Mouse (Mus musculus): ENCODE results near the gene Med7.

Med7 gene

DNA sequence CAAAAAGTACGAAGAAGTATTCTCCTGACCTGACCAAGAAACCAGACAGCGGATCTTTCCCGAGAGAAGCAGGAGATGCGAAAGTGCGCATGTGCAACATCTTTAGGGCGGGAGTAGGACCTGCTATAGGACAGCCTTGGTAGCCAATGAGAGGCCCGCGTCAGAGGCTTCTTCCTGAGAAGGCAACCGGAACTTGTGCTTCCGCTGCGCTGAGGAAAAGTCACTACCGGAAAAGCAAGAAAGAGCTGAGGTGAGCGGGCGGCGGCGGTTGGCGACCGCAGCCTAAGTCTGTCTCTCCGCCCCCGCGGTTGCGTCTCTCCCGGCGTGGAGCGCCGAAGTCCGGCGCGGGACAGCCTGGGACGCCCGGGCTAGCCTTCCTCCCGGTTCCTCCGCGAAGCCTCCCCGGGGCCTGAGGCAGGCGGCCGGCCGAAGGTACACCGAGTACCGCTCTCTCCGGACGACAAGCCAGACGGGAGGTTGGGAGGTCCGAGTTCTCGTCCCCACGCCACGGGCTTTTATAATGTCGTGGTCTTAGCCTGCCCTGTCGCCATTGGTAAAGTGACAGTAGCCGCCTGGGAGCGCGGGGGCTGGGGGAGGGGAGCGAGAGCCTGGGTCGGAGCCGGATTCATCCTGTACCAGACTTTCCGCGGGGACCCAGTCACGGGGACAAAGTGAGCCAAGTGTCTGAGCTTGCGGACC lies at the start of gene Med7:
Gene Med7 (plus strand): TSS at position 166 of the 699 bp plus-strand sequence.
- in situ Hi-C loops (cut with MboI; ENCODE audit: low sequenced_read_pairs): loop anchor here (10.0 kb wide), 1 partner anchor 132 kb away; no protein-coding TSS in a partner anchor

GRCm38 (mm10) chr11:46387061-46387460 lies 49.7 kb upstream of the Med7 start:
- in situ Hi-C loops (cut with MboI; ENCODE audit: low sequenced_read_pairs): no loop called here

DNA sequence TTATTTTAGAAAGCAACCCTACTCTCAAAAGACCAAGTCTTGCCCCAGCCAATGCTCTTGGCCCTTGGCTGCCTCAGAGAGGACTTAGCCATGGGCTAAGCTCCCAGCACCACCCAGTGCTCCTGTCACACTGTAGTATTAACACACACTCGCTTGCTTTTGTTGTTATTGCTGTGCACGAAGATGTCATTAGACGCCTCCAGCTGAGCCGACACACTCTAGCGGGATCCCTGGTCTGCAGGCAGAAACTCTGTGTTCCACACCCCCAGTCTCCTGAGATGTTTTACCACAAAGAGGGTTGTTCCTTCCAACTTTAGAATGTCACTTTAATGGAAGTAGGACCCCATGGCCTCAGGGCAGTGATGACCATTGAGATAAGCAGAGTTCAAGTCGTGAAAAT lies 48.3 kb upstream of the Med7 start:
- in situ Hi-C loops (cut with MboI; ENCODE audit: low sequenced_read_pairs): no loop called here

DNA sequence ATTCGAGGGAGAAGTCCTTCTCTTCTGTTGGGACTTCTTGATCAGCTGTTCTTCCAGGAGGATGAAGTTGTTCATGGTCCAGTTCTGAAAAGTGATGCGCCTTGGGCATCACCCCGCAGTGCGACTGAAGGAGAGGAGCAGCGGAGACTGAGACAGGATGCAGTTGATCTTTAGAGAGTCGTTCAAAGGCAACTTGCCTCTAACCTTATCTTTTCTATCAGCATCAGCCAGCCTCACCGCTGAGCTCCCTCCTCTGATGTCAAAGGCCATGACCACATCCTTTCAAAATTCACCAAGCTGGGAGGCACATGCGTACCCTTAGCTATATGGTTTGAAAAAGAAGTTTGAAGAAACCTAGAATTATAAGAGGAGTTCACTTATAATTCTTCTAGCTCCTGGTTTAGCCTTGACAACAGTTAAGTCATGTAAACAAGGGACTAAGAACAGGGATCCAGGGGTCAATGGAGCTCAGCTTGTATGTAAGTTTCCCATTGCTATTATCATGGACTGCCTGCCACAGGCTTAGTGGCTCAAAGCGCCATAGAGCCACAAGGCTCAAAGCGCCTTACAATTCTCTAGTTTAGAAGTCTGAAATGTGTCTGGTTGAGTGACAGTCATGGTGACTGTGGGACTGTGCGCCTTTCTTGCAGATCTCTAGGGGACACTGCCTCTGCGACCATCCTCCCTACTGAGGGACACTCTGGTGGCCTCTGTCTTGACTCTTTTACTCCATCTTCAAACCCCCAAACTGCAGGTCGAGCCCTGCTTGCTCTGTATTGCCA lies 47.2 kb upstream of the Med7 start, which contains the start of gene Itk:
Gene Itk (minus strand): TSS at position 180 of the 782 bp plus-strand sequence.
- in situ Hi-C loops (cut with MboI; ENCODE audit: low sequenced_read_pairs): no loop called here

DNA sequence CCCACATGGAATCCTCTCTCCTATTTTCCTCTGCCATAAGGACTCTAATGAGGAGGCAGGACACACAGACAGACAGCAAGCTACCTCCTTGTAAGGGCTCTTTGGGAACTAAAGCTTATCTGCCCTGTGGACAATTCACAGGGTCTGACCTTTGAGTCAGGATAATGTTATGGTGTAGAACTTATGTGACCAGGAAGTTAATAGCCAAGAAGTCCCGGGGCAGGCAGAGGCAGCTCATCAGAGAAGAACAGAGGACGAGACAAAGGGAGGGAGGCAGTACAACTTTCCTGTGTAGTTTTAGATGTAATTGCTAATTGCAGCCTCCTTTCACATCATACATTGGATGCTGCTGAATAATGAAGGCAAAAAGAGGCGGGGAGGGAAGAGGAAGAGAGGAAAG lies 46.1 kb upstream of the Med7 start:
- in situ Hi-C loops (cut with MboI; ENCODE audit: low sequenced_read_pairs): no loop called here

DNA sequence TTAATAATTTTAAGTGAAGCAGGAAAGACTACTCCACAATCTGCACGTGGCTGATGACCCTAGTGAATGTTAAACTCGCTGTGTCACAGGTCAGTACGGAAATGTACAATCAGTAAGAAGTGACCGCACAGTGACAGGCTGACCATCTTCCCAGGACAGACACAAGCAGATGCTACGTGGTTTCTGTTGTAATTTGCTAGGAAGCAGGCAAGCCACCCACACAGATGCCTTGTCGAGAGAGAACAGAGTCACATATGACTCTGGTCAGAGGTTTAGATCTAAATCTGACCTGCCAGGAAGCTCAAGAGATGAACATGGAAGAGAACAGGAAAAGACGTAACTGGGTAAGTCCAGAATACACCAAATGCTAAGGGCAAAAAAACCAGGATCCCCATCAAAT lies 43.8 kb upstream of the Med7 start:
- in situ Hi-C loops (cut with MboI; ENCODE audit: low sequenced_read_pairs): no loop called here

- in situ Hi-C loops (cut with MboI; ENCODE audit: low sequenced_read_pairs): no loop called here
These were observed 43.3 kb upstream of the Med7 start for GRCm38 (mm10) chr11:46393413-46393812.

DNA sequence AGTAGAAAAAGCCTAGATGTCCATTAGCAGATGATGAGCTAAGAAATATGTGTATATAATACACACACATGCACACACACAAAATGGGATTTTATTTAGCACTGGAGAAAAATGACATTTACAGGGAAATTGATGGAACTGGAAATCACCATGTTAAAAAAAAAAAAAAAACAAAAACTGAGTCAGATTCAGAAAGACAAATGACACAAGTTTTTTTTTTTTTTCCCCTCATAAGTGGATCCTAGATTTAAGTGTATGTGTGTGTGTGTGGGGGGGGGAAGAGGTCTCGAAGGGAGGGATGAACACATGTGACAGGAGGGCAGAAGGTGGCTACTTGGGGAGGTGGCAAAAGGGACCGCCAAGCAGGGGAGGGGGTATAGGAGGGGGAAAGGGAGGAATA lies 41.6 kb upstream of the Med7 start:
- in situ Hi-C loops (cut with MboI; ENCODE audit: low sequenced_read_pairs): no loop called here

DNA sequence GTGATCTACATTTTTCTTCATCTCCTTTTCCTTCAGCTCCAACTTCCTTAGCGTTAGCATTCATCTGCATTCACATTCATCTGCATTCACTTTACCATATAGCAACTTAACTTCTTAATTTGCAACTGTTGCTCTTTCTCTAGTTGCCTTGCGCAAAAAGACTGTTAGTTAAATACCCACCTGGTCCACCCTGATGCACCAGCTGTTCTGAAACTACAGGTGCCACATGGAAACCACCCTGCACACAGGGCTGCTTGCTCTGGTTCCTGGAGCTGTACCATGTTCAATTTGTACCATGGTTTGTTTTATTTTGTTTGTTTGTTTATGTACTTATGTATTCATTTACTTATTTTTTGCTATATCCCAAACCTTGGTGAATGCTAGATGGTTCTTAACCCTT lies 41.0 kb upstream of the Med7 start:
- in situ Hi-C loops (cut with MboI; ENCODE audit: low sequenced_read_pairs): no loop called here

DNA sequence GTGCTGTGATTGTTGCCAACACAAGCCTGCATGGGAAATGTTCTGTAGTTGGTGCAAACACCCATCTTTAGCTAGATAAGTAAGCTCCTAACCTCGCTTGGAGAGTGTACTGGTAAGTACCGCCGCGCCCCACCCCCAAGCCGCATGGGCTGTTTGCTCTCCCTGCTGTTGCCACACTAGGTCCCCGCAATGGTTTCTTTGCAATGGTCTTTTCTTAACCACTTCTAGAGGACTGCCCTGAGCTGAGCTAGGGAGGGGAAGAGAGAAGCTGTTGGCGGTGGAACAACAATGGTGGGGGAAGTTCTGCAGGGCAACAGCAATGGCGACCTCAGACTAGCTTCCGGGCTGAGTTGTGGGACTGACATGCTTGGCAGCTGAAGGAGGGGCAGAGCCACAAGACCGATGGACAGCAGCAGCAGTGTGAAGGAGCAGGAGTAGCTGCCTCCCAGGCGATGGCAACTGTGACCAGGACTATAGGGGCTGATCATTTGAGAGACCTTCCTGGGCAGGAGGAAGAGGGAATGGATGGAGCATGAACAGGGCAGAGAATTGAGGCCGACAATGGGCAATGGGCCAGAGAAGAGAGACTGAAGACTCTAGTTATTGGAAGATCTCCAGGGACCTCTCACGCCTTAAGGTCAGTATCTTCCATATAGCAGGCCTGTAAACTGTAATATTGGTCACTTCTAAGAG lies 40.4 kb upstream of the Med7 start, which contains the start of gene Fam71b:
Gene Fam71b (plus strand): TSS at position 393 of the 693 bp plus-strand sequence.
- in situ Hi-C loops (cut with MboI; ENCODE audit: low sequenced_read_pairs): no loop called here

- in situ Hi-C loops (cut with MboI; ENCODE audit: low sequenced_read_pairs): no loop called here
These were observed 39.9 kb upstream of the Med7 start for GRCm38 (mm10) chr11:46396860-46397179.

GRCm38 (mm10) chr11:46397900-46398299 lies 38.8 kb upstream of the Med7 start:
- in situ Hi-C loops (cut with MboI; ENCODE audit: low sequenced_read_pairs): no loop called here

DNA sequence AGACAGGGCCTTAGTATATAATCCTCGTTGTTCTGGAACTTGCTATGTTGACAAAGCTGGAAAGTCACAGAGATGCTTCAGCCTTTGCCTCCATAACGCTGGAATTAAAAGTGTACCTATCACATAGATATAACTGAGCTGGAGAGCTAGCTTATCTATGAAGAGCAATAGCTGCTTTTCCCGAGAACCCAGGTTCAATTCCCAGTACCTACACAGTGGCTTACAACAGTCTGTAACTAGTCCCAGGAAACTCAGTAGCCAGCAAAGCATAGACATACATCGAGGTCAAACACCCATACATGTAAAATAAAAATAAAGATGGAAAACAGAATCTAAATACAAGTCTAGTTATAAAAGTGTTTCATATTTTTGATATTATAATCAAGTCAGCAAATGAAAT lies 38.3 kb upstream of the Med7 start:
- in situ Hi-C loops (cut with MboI; ENCODE audit: low sequenced_read_pairs): no loop called here

- in situ Hi-C loops (cut with MboI; ENCODE audit: low sequenced_read_pairs): no loop called here
These were observed 37.8 kb upstream of the Med7 start for GRCm38 (mm10) chr11:46398933-46399383.

GRCm38 (mm10) chr11:46401555-46401954 lies 35.2 kb upstream of the Med7 start:
- in situ Hi-C loops (cut with MboI; ENCODE audit: low sequenced_read_pairs): loop anchor here (10.0 kb wide), 1 partner anchor 87 kb away; the partner anchor contains the start of gene Cyfip2

DNA sequence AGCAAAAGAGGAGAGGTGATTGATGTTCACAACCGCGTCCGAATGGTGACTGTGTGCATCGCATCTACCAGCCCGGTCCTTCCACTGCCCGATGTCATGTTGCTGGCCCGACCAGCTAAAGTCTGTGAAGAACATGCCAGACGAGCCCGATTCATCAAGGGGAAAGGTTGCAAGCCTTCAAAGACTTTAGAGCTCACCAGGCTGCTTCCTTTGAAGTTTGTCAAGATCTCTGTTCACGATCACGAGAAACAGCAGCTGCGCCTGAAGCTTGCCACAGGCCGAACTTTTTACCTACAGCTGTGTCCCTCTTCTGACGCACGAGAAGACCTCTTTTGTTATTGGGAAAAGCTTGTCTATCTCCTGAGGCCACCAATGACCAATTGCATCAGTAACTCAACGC lies 31.7 kb upstream of the Med7 start:
- in situ Hi-C loops (cut with MboI; ENCODE audit: low sequenced_read_pairs): loop anchor here (10.0 kb wide), 1 partner anchor 90 kb away; the partner anchor contains the start of gene Cyfip2

GRCm38 (mm10) chr11:46406721-46407120 lies 30.0 kb upstream of the Med7 start:
- in situ Hi-C loops (cut with MboI; ENCODE audit: low sequenced_read_pairs): loop anchor here (10.0 kb wide), 1 partner anchor 92 kb away; the partner anchor contains the start of gene Cyfip2

DNA sequence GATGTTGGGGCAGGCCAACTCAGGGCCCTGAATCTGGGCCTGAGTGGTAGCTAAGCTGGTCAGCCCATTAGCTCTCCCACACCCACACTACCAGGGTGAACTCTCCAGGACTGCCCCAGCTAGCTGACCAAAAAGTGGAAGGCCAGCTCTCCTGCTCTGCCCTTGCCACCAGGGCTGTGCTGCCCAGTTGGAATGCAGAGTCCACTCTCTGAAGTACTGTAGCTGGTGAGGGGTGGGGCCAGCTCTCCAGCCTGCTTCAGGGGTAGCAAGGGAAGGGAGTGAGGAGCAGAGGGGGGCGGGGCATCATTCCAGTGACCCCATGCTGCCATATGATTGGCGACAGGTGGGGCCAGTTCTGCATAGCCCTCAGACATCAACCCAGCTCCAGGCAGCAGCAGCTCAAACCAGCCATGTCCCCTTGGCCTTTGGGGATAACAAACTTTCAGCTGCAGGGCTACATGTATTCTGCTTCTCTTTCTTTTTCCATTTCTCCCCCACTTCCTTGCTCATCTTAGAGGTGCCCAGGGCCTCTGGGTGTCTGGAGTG lies 26.6 kb upstream of the Med7 start:
- in situ Hi-C loops (cut with MboI; ENCODE audit: low sequenced_read_pairs): no loop called here

GRCm38 (mm10) chr11:46418438-46418837 lies 18.3 kb upstream of the Med7 start:
- in situ Hi-C loops (cut with MboI; ENCODE audit: low sequenced_read_pairs): no loop called here

- in situ Hi-C loops (cut with MboI; ENCODE audit: low sequenced_read_pairs): no loop called here
These were observed 17.9 kb upstream of the Med7 start for GRCm38 (mm10) chr11:46418860-46419259.

All from CH12F3 (cell line).